Mouse (Mus musculus) frontal cortex, postnatal 36 days (tissue): ENCODE results near the gene Trhr2.

Source experiments
- DNase-seq, 2 experiments: peaks; one replicate each; pipeline ENCODE4 v3.0.0; 2022; ENCODE audit warnings: low spot score in 2 of 2

Trhr2 gene

DNA sequence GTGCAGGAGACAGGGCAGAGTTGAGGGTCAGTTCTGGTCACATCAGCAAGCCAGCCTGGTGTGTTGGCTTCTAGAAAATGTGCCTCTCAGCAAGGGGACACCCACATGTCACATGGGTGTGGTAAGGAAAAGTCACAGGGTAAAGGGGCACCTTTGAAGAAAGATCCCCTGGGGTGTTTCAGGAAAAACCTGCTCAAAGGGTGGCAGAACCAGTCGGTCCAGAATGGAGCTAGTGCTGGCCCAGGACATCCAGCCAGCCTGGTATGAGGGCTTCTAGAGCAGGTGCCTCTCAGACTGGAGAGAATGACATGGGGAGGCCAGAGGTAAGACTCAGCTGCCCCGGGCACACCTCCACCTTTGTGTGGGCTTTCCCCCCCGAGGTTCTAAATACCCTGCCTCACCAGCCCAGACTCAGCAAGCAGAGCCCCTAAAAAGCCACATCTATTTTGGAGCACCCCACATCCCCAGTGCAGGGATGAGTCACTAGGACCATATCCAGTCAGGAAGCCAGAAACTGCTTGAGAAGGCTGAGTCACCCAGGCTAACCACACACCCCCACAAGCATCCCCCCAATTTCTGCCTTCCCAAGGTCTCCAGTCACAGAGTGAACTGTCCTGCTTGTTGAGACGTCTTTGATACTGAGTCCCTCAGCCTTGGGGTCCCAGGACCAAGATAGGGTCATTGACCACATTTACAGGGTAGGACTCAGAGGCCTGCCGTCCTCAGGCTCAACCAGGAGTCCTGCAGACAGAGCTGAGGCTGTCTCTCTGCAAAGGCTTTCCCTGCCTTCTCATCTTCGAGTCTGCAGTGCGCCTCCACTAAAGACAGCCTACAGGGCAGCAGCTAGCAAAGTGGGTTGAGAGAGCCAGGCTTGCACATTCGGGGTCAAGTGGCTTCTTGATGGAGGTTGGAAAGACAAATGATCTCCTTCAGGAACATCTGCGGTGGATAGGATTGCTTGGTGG, 4.6 kb downstream of the Trhr2 start:
- DNase-seq, result peak; percentile 79 to 84

DNA sequence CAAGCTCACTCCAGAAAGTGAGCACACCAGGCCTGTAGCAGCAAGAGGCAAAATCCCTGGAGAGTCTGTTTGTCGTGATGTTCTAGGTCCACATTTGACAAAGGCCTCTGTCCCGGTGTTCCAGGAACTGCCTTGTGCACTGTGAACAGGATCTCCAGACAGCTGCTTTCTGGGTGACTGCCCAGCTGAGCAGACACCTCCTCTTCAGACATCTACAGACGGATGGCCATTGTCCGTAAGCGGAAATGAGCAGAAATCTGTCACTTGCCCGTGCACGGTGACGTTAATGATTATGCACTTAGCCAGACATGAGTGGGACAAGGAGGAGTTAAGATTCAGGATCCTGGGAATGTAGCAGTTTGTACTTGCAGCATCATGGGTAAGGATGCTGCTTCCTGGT, 6.4 kb downstream of the Trhr2 start:
- no peak for DNase-seq

DNA sequence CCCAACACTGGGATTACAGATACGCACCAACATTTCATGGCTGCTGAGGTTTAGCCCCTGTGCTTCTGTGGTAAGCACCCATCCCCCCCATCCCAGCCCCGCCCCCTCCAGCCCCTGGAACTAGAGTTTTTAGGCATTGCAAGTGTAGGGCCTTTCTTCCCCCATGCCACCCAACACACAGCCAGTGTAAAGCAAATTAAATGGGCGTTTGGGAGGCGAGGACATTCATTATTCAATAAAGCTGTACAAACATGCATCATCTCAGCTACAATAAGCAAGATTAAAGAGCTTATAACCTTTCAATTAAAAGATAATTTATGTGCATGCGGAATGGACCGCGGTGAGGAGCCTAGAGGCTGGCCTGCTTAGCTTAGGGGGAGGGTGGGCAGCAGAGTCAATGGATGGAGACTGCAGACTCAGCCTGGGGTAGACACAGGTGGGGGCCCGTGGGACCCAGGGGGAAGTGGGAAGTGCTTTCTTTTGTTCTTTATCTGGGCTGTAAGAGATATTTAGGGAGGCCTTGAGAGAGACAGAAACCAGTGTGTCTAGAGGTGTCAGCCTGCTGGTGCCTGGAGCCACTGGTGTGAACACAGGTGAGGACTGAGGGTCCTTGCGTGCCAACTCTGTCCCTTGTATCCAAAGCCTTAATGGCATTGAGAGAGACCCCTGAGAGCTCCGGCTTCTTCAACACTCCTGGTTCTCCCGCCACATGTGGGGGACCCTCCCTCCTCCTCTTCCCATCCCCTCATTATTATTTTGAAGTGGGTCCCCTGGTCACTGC, 10.0 kb downstream of the Trhr2 start:
- DNase-seq, result no peak

DNA sequence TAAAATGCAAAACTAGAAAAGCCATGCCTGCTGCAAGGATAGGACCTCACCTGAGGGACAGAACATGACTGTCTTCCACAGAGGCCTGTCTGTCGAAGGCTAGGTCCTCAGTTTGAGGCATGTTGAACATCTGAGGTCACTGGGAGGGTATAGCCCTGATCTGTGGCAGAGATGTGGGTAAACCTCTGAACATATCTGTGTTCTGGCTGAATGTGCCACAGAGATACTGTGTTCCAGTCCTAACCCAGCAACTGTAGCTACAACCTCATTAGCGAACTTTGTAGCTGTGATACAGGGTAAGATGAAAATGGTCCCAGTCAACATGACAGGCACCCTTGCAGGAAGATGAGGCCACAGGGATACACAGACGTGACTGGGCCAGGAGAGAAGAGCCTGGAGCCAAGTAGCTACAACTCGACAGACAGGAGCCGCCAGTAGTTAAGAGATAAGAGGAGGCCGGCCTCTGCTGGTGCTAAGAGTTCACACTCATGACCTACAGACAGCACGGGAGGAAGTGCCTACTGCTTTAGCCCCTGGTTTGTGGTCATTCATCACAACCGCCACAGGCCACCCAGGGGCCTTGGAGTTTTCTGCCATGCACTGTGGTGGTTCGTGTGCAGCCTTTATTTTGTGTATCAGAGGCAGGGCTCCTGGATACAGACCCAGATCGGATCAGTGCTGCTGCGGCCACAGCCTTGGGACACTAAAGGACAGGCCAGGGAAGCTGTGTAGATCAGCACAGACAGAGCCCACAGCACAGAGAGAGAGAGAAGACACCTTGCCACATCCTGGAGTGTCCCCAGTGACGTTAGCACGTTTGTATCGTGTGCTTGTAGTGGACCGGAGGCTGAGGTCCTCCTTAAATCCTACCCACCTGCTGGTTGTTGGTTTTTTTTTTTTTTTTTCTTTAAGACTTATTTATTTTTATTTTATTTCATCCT, 10.9 kb downstream of the Trhr2 start:
- DNase-seq, result no peak

DNA sequence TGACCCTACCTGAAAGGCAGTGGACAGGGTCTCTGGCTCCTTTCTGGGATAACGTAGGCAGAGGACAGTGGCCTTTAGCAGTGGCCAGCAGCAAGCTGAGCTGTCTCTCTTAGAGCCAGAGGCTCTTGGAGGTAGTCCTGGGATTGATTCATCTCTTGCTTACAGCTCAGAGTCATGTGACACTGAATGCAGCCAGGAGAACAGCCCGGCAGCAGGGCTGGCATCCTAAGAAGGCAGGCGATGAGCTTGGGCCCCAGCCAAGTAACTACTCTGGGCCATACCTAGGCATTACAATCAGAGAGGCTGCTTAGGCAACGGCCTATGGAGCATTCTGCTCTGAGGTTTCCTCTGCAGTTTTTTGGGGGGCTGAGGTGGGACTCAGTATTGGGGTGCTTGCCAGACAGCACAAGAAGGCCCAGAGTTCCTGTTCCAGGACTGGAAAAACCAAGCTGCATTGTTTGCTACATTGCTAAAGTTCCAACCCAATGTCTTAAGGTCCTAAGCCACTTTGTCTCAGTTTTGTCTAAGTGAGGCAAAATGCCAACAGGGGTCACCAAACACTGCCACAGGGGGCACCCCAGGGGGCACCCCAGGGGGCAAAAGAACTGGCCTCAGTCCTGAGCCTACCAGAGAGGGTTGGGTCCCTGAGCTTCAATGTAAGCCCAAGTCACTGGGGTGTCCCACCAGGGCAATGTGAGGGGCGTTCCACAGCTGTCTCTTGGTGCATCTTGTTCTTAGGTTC, 12.6 kb downstream of the Trhr2 start:
- DNase-seq, result peak in 1 of 2 experiments; percentile 72

DNA sequence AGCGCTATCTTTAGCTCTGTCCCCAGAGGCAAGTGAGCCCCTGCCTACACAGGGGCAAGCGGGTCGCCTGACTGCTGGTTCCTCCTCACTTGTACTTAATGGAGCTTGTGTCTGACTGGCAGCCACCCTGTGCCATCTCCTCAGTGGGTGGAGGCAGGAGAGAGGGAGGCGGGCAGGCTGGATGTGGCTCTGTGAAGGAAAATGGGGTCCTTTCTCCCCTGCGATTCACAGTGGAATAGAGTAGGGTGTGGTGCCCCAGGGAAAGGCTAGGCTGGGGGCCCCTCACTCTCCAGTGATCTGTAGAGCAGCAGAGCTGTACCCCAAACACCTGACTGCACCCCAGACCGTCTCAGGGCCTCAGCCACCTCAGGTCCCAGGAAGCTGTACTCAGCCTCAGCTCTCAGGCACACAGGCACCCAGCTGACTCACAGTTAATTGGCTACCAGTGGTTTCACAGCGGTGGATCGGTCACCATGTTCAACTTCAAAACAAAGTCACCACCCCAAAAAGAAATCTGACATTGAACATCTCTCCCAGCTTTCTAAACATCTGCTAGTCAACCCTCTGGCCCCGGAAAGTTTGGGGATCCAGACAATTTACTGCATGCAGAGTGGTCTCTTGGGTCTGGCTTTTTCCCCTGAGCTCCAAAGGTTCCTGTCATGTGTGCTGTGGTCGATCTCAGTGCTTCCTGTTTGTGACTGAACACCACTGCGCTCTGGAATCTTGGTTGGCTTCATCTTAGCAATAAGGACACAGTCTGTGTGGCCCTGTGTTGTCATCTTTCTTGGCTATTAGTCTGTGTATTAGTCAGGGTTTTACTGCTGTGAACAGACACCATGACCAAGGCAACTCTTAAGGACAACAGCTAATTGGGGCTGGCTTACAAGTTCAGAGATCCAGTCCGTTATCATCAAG, 15.1 kb downstream of the Trhr2 start:
- no peak for DNase-seq

DNA sequence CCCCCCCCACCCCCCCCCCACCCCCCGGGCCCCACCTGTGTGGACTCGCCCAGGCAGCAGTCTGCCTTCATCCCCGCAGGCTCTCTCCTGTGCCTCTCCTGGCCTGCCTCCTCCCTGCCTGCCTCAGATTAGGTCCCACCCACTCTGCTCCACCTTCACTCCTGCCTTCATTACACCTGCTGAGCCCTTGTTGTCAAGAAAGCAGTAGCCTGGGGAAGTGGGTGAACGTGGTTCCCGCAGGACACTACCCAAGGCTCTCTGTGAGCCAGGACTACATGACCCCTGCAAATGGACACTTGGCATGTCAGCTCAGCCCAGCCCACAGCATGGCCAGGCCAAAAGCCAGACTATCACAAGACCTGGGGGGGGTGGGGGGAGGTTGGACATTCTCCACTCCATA, 16.3 kb downstream of the Trhr2 start:
- no peak for DNase-seq

DNA sequence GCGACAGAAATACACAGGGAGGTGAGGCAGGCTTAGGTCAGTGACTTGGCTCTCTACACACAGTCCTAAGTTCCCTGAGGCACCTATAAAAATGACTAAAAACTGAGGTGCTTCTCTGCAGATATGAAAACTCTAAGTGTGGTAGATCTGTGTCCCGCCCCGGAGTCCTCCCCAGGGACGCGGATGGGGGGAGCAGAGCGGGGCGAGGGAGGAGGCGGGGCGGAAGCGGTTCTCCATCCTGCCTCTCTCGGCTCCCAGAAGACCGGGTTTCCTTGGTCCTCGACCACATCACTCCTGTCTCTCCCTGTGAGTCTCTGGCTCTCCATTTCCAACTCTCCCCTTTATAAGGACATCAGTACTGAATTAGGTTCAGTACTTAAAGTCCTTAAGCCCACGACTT, 16.8 kb downstream of the Trhr2 start:
- no peak for DNase-seq

DNA sequence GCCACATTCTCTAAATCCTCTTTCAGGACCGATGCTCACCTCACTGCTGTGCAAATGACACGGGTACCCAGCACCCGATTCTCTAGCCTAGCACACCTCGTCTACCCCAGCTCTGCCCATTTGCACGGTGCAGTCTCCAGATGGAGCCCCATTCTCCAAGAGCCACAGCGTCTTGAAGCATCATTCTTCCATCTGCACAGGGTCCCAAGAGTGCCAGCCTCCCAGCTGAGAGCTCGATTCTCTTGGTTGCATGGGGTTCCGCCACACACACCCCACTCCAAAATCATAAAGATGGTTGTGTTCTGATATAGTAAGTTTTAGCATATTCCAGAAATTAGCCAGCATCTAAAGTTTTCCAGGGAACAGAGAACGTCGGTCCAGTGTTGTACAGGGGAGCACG, 17.2 kb downstream of the Trhr2 start:
- DNase-seq, result no peak

DNA sequence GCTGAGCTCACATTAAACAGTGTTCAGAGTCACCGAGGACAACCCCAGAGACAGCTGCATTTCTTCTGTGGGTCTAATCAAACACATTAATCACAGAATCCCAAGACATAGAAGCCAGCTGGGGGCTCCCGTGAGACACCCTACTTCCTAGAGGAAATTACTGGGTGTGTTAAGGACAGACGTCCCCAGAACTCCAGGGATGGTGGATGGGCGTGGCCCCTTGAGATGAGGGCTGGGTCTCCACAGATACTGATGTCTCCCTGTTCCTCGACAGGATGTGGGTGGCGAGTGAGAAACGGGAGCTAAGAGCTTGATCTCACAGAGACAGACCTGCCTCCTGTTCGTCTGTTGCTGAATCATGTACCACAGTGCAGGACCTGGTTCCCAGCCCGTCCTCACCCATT, 17.7 kb downstream of the Trhr2 start:
- DNase-seq, result peak; percentile 65 to 70

DNA sequence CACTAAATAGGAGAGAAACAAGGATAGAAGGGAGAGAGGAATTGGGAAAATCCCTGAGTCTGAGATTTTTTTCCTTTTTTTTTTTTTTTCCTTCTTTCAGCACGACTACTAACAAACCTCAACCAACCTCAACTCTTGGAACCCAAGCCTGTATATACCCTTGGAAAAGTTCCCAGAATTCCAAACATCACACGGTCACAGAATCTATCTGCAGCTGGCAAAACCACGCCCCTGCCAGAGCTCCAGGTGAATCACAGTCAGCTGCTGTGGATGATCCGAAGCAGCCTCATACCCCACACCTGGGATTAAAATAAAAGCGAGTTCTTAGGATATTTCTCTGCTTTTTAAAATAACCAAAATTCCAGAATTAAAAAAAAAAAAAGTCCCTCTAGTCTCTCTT, 18.2 kb downstream of the Trhr2 start:
- no peak for DNase-seq

DNA sequence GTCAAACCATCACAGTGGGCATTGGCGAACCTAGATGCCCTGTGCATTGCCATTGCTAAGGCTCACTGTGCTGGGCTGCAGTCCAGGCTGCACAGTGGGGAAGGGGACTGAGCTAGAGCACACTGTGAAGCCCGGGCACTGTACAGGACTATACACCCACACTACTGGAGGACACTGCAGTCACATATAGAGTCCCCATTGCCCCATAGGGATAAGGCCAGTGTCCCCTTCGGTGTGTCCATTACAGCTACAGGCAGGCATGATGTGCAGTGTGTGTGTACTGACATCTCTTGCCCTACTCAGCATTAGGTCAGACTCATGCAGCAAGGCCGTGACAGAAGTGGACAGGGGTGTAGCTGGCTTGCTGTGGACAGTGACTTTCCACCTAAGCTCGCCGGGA, 18.8 kb downstream of the Trhr2 start:
- DNase-seq, result no peak

DNA sequence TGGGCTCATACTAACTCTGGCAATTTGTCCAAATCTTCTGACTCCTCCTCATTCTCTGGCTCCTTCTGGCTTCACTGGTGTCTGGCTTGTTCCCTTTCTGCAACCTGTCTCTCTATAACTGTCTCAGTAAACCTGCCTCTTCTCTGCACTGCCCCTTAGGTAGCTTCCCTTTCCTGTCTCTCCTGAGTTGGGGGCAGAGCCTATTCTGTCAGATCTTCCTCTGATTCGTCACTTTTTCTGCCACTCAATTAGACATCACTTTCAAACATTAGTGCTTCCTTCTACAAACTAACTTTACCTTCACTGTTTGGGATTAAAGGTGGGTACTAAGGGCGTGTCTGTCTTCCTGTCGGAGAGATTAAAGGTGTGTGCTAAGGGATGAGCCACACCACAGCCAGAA, 19.8 kb downstream of the Trhr2 start:
- DNase-seq, result no peak

DNA sequence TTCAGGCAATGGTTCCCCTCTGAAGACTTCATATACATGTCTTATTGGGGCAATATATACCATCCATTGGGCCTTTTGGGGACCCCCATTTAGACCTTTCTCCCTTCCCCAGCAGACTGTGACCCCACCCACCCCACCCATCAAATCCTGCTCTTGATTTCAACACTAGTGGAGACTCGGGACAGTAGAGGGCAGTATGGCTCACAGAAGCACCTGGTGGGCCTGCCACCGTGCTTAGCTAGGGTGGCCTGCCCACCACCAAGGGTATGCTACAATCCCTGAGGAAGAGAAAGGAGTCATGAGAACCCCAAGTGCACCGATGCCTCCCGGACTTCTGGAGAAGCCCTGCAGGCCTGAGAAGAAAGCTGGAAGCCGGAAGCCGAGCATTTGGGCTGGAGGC, 21.7 kb downstream of the Trhr2 start:
- no peak for DNase-seq

DNA sequence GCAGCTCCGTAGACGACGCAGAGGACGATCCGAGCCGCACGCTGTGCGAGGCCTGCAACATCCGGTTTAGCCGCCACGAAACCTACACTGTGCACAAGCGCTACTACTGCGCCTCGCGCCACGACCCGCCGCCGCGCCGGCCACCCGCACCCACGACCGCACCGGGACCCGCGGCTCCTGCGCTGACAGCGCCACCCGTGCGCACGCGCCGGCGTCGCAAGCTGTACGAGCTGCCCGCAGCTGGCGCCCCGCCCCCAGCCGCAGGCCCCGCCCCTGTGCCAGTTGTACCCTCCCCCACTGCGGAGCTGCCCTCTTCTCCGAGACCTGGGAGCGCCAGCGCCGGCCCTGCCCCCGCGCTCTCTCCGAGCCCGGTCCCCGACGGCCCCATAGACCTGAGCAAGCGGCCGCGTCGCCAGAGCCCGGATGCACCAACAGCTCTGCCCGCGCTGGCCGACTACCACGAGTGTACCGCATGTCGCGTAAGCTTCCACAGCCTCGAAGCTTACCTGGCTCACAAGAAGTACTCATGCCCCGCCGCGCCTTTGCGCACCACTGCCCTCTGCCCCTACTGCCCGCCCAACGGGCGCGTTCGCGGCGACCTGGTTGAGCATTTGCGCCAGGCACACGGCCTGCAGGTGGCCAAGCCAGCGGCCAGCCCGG, 24.2 kb downstream of the Trhr2 start:
- DNase-seq, result peak in 1 of 2 experiments; percentile 48

DNA sequence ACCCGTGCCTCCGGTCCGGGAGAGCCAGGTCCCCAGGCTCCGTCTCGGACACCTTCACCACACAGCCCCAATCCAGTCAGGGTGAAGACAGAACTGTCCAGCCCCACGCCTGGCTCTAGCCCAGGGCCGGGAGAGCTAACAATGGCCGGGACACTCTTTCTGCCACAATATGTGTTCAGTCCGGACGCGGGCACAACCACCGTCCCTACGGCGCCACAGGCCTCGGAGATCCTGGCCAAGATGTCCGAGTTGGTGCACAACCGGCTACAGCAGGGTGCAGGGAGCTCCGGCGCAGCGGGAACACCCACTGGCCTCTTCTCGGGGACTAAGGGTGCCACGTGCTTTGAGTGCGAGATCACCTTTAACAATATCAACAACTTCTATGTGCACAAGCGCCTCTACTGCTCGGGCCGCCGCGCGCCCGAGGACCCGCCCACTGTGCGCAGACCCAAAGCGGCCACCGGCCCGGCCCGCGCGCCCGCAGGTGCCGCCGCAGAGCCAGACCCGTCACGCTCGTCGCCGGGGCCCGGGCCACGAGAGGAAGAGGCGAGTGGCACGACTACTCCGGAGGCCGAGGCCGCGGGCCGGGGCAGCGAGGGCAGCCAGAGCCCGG, 24.8 kb downstream of the Trhr2 start:
- DNase-seq, result no peak

DNA sequence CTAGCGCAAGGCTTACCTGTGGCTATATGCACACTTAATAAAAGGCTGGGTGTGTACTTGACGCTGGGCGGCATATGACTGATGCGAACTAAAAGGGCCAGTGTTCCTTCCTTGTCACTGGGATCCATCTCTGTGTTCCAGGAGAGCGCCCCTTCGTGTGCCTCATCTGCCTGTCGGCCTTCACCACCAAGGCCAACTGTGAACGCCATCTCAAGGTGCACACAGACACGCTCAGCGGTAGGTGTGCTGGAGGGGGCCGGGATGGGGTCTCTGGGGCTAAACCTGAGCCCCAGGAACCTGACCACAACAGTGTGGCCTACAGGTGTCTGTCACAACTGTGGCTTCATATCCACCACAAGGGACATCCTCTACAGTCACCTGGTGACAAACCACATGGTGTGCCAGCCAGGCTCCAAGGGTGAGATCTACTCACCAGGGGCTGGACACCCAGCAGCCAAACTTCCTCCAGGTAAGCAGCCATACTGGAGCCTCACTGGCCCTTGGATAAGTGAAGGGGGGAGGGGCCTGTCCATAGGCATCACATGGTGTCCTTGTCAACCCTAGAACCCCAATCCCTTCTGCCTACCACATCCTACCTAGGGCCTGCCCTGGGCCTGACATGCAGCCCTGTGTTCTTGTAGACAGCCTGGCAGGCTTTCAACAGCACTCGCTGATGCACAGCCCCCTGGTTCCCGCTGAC, 25.6 kb downstream of the Trhr2 start:
- DNase-seq, result no peak

DNA sequence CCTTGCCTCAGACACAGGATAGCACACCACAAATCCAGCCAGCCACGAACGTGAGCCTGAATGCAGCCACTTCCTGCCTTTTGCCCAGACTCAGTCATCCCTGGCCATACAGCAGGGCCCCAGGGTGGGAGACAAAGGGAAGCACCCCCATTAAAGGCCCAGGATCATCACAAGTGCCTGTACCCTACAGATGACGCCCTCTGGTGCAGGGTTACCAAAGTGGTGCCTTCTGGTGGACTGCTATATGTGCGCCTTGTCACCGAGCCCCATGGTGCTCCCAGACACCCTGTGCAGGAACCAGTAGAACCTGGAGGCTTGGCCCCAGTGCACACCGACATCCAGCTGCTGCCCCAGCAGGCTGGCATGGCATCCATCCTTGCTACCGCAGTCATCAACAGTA, 27.0 kb downstream of the Trhr2 start:
- no peak for DNase-seq
